Mouse (Mus musculus) forebrain, embryonic 10.5 days (tissue): ENCODE results near the gene Arx. TPM values are rescaled to one million over a fixed set of nuclear protein-coding genes. Genes with fewer than 3 reads are reported as not detected.

ENCODE experiments used
- DNase-seq: peaks from one replicate; pipeline ENCODE4 v3.0.0-alpha.2; 2017; ENCODE audit warnings: low spot score; ENCODE audit errors: extremely low spot score
- H3K27ac ChIP-seq: fragments of 300-500 bp; sonication (generic); 2 replicates; pipeline ENCODE4 v1.5.1; 2016; ENCODE audit warnings: mild to moderate bottlenecking
- H3K27me3 ChIP-seq: fragments of 300-500 bp; sonication (generic); 2 replicates; pipeline ENCODE4 v1.6.1; 2016; ENCODE audit warnings: mild to moderate bottlenecking; ENCODE audit not compliant: poor library complexity, severe bottlenecking
- H3K36me3 ChIP-seq: fragments of 300-500 bp; sonication (generic); replicated peaks from 2 replicates; pipeline ENCODE4 v1.6.1; 2016; ENCODE audit warnings: mild to moderate bottlenecking, moderate library complexity
- H3K4me1 ChIP-seq: fragments of 300-500 bp; sonication (generic); 2 replicates; pipeline ENCODE4 v1.6.1; 2016
- H3K4me3 ChIP-seq: fragments of 300-500 bp; sonication (generic); 2 replicates; pipeline ENCODE4 v1.5.1; 2016; ENCODE audit warnings: mild to moderate bottlenecking, moderate library complexity
- H3K9me3 ChIP-seq: fragments of 300-500 bp; sonication (generic); 2 replicates; pipeline ENCODE4 v1.6.1; 2016; ENCODE audit warnings: mild to moderate bottlenecking, moderate library complexity
- WGBS: fragments of 180-500 bp; shearing (Covaris S2); methylation state at CpG from one replicate; pipeline ENCODE4 v1.1.7; 2016; 5-methylcytosine and 5-hydroxymethylcytosine counted together
- polyA plus RNA-seq: library from polyadenylated mRNA; unstranded; fragments of >200 nt; fragmentation: Nextera tagmentation; extraction: Ambion mirVana; gene quantifications from 2 replicates; pipeline ENCODE4 v1.2.1, GENCODE M21; 2016

Gene Arx
- 22.1 and 24.6 TPM in 2 replicates for polyA plus RNA-seq

DNA sequence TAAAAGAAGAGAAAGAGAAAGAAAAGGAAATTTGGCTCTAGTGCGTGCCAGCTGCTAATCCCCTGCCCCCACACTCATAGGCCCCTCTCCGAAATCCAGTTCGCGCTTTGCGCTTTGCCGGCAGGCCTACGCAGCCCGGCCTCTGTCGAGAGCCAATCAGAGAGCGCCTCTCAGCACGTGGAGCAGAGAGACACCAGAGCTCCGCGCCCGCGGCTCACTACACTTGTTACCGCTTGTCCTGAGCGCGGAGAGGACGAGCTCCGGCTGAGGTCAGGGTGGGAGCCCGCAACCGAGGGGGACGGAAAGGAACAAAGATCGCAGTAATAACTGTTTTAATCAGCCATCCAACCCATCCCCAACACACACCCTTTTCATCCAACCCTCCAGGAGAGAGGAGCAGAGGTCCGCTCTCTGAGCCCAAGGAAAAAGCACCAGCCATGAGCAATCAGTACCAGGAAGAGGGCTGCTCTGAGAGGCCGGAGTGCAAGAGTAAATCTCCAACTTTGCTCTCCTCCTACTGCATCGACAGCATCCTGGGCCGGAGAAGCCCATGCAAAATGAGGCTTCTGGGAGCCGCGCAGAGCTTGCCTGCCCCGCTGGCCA, at the start of gene Arx:
TSS of gene Arx (plus strand) at position 155 of the 603 bp plus-strand sequence.
- 20% methylated on average over 31 of the region's 31 CpGs for WGBS
- peak within 1 kb of the TSS; percentile 93 for H3K27ac ChIP-seq
- H3K4me1 ChIP-seq = peaks cover 24% of the 10 kb centered on the region
- peak; percentile 81 for DNase-seq
- peaks cover 18% of the 10 kb centered on the region for H3K36me3 ChIP-seq
- peak within 1 kb of the TSS; percentile 65 for H3K4me3 ChIP-seq
- no peaks in the 10 kb centered on the region for H3K9me3 ChIP-seq
- H3K27me3 ChIP-seq = peaks cover 98% of the 10 kb centered on the region

GRCm38 (mm10) chrX:93251329-93251728, 34.9 kb upstream of the Arx start:
- no peak for DNase-seq
- 90% methylated on average over 1 of the region's 1 CpGs for WGBS
- H3K36me3 ChIP-seq = no peaks in the 10 kb centered on the region
- no peaks in the 10 kb centered on the region for H3K27me3 ChIP-seq
- H3K27ac ChIP-seq = no peak overlapping the region
- H3K4me3 ChIP-seq = no peak overlapping the region
- no peaks in the 10 kb centered on the region for H3K4me1 ChIP-seq
- H3K9me3 ChIP-seq = no peaks in the 10 kb centered on the region

GRCm38 (mm10) chrX:93275689-93276088, 10.6 kb upstream of the Arx start:
- peaks cover 23% of the 10 kb centered on the region for H3K4me1 ChIP-seq
- H3K4me3 ChIP-seq = no peak overlapping the region
- no peak overlapping the region for H3K27ac ChIP-seq
- no peaks in the 10 kb centered on the region for H3K36me3 ChIP-seq
- whole genome bisulfite sequencing = 38% methylated on average over 3 of the region's 3 CpGs
- peaks cover 45% of the 10 kb centered on the region for H3K27me3 ChIP-seq
- DNase-seq = no peak
- no peaks in the 10 kb centered on the region for H3K9me3 ChIP-seq

GRCm38 (mm10) chrX:93279940-93280339, 6.3 kb upstream of the Arx start:
- no peak overlapping the region for H3K4me3 ChIP-seq
- H3K36me3 ChIP-seq = no peaks in the 10 kb centered on the region
- WGBS = 14% methylated on average over 8 of the region's 11 CpGs
- peaks cover 45% of the 10 kb centered on the region for H3K4me1 ChIP-seq
- DNase-seq = peak; percentile 24
- peaks cover 85% of the 10 kb centered on the region for H3K27me3 ChIP-seq
- H3K9me3 ChIP-seq = no peaks in the 10 kb centered on the region
- H3K27ac ChIP-seq = 0 out of 2 replicates have a peak overlapping the region, but pooled peaks have one; percentile 35

DNA sequence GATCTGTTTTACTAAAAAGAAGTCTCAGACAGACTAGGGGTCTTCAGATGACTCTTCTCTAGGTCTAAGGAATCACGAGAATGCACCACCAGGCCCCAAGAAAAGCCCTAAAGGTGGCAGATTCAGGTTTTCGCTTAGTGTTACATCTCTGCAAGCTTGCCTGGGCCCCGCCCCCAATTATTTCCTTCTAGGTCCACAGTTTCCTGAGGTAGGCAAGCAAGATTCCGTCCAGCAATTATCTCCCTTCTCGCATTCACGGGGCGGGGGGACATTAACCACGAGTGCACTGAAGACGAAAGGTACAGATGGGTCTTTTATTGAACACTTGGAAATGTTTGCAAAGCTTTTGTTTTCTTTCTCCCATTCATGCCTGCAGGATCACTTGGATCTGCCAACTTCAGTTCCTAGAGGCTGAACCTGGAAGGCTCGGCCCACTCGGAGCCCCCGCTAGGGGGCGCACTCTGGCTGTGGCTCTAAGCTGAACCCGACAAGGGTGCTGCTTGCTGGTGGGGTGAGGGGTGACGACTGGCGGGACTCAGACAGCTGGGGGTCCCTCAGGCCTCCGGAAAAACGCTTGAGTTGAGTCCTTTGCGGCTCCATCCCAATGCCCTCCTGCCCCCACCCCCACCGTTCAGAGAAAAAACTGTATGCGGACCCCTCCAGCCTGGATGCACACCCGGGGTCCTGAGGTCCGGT, 5.1 kb upstream of the Arx start:
- peaks cover 91% of the 10 kb centered on the region for H3K27me3 ChIP-seq
- DNase-seq = peak; percentile 75
- WGBS = 20% methylated on average over 23 of the region's 23 CpGs
- no peaks in the 10 kb centered on the region for H3K9me3 ChIP-seq
- peak overlapping the region; percentile 84 for H3K27ac ChIP-seq
- H3K36me3 ChIP-seq = no peaks in the 10 kb centered on the region
- peaks cover 51% of the 10 kb centered on the region for H3K4me1 ChIP-seq
- peak overlapping the region; percentile 50 for H3K4me3 ChIP-seq

GRCm38 (mm10) chrX:93281756-93282155, 4.5 kb upstream of the Arx start:
- 18% methylated on average over 5 of the region's 5 CpGs for WGBS
- H3K4me3 ChIP-seq = peak overlapping the region; percentile 50
- H3K36me3 ChIP-seq = no peaks in the 10 kb centered on the region
- H3K9me3 ChIP-seq = no peaks in the 10 kb centered on the region
- DNase-seq = peak; percentile 28
- H3K27ac ChIP-seq = peak overlapping the region; percentile 84
- peaks cover 51% of the 10 kb centered on the region for H3K4me1 ChIP-seq
- peaks cover 94% of the 10 kb centered on the region for H3K27me3 ChIP-seq

- peaks cover 16% of the 10 kb centered on the region for H3K36me3 ChIP-seq
- no peaks in the 10 kb centered on the region for H3K9me3 ChIP-seq
- 15% methylated on average over 10 of the region's 10 CpGs for WGBS
- H3K4me3 ChIP-seq = peak overlapping the region; percentile 65
- DNase-seq = peak; percentile 21
- peaks cover 98% of the 10 kb centered on the region for H3K27me3 ChIP-seq
- peaks cover 35% of the 10 kb centered on the region for H3K4me1 ChIP-seq
- H3K27ac ChIP-seq = peak overlapping the region; percentile 93
These were observed 1.2 kb upstream of the Arx start for GRCm38 (mm10) chrX:93285091-93285490.

DNA sequence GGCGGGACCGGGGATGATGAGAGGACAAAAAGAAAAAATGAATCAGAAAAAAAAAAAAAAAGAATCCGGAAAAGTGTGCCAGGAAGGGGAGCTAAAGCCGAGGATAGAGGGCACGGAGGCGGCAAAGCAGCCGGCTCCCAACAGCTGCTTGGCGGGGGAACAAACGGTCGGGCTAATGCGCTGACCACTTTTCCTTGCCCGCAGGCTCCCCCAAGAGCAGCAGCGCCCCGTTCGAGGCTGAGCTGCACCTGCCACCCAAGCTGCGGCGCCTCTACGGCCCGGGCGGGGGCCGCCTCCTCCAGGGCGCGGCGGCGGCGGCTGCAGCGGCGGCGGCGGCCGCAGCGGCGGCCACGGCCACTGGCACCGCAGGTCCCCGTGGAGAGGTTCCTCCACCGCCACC, 2.1 kb downstream of the Arx start:
- Histone ChIP-seq H3K9me3 (no peaks in the 10 kb centered on the region), H3K27me3 (peaks cover 98% of the 10 kb centered on the region), H3K27ac (peak overlapping the region; percentile 93), H3K4me1 (peaks cover 21% of the 10 kb centered on the region), H3K4me3 (peak overlapping the region; percentile 65), H3K36me3 (peaks cover 18% of the 10 kb centered on the region)
- 20% methylated on average over 21 of the region's 37 CpGs for WGBS
- no peak for DNase-seq

DNA sequence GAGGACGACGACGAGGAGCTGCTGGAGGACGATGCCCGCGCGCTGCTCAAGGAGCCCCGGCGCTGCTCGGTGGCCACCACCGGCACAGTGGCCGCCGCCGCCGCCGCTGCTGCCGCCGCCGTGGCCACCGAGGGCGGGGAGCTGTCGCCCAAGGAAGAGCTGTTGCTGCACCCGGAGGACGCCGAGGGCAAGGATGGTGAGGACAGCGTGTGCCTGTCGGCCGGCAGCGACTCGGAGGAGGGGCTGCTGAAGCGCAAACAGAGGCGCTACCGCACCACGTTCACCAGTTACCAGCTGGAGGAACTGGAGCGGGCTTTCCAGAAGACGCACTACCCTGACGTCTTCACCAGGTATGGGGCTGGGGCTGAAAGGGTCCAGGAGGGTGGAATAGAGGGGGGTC, 2.8 kb downstream of the Arx start:
- WGBS = 20% methylated on average over 34 of the region's 37 CpGs
- DNase-seq = peak; percentile 24
- peak overlapping the region; percentile 93 for H3K27ac ChIP-seq
- H3K4me1 ChIP-seq = peaks cover 27% of the 10 kb centered on the region
- H3K27me3 ChIP-seq = peaks cover 100% of the 10 kb centered on the region
- peaks cover 18% of the 10 kb centered on the region for H3K36me3 ChIP-seq
- H3K9me3 ChIP-seq = no peaks in the 10 kb centered on the region
- H3K4me3 ChIP-seq = peak overlapping the region; percentile 65

GRCm38 (mm10) chrX:93289851-93290380, 3.7 kb downstream of the Arx start:
- no peak for DNase-seq
- H3K4me3 ChIP-seq = peak overlapping the region; percentile 65
- peaks cover 100% of the 10 kb centered on the region for H3K27me3 ChIP-seq
- peak overlapping the region; percentile 93 for H3K27ac ChIP-seq
- H3K9me3 ChIP-seq = no peaks in the 10 kb centered on the region
- peaks cover 31% of the 10 kb centered on the region for H3K4me1 ChIP-seq
- peaks cover 25% of the 10 kb centered on the region for H3K36me3 ChIP-seq
- WGBS = 19% methylated on average over 12 of the region's 12 CpGs

DNA sequence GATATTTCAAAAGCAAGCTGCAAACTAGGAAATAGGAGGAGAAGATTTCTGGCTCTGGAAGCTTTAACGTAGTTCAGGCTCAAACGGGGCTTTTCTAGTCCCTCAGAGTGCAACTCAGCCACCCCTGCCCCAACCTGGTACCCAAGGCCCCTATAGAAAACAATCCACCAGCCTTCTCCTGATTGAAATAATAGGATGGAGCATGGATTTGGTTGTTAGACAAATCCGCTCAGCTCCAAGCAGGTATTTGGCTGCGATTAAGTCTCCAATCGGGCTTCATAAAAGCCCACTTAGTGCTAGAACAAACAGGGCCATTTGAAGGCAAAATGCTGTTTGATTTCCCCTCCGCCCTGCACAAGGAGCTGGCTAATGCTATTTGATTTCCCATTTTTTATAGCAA, 5.8 kb downstream of the Arx start:
- DNase-seq = no peak
- H3K36me3 ChIP-seq = peaks cover 25% of the 10 kb centered on the region
- H3K4me1 ChIP-seq = peaks cover 41% of the 10 kb centered on the region
- H3K27me3 ChIP-seq = peaks cover 100% of the 10 kb centered on the region
- H3K9me3 ChIP-seq = no peaks in the 10 kb centered on the region
- 19% methylated on average over 6 of the region's 6 CpGs for WGBS
- H3K27ac ChIP-seq = peak overlapping the region; percentile 93
- H3K4me3 ChIP-seq = peak overlapping the region; percentile 65

- H3K36me3 ChIP-seq = peaks cover 11% of the 10 kb centered on the region
- H3K27ac ChIP-seq = peak overlapping the region; percentile 85
- peaks cover 64% of the 10 kb centered on the region for H3K4me1 ChIP-seq
- WGBS = 16% methylated on average over 20 of the region's 25 CpGs
- no peaks in the 10 kb centered on the region for H3K9me3 ChIP-seq
- H3K27me3 ChIP-seq = peaks cover 100% of the 10 kb centered on the region
- no peak for DNase-seq
- peak overlapping the region; percentile 65 for H3K4me3 ChIP-seq
These were observed 8.7 kb downstream of the Arx start for GRCm38 (mm10) chrX:93294736-93295490.
